Mouse (Mus musculus) right cerebral cortex, adult 2 months (tissue): Measurements from ENCODE around the gene Egf.
"Not testable (repeated sequence)": the region's sequence is repeated elsewhere in the genome, so short reads cannot be mapped to it uniquely, and the experiment has no call there.

Experiments
- DNase-seq, 2 experiments: peaks; one replicate each; pipeline ENCODE4 v3.0.0; 2021 to 2022; ENCODE audit warnings: low spot score in 2 of 2

Egf gene

GRCm38 (mm10) chr3:129754650-129755604 is at the start of gene Egf:
TSS of gene Egf (minus strand) at chr3:129755316.
- peak; percentile 5 to 7 for DNase-seq

- no peak for DNase-seq
These were observed 48.6 kb upstream of the Egf start, which contains the start of gene Lrit3 for GRCm38 (mm10) chr3:129803765-129804164. TSS of gene Lrit3 (minus strand) at chr3:129804030.

GRCm38 (mm10) chr3:129799011-129799410 is 43.9 kb upstream of the Egf start:
- DNase-seq: no peak

GRCm38 (mm10) chr3:129798551-129798950 is 43.4 kb upstream of the Egf start:
- no peak for DNase-seq

GRCm38 (mm10) chr3:129797341-129797740 is 42.2 kb upstream of the Egf start:
- no peak for DNase-seq

GRCm38 (mm10) chr3:129793801-129794200 is 38.7 kb upstream of the Egf start:
- DNase-seq: no peak

- DNase-seq: no peak
These were observed 27.6 kb upstream of the Egf start for GRCm38 (mm10) chr3:129782746-129783145.

- DNase-seq: no peak
These were observed 26.3 kb upstream of the Egf start for GRCm38 (mm10) chr3:129781435-129781834.

- no peak for DNase-seq
These were observed 16.1 kb upstream of the Egf start for GRCm38 (mm10) chr3:129771210-129771609.

- DNase-seq: no peak
These were observed 12.1 kb upstream of the Egf start for GRCm38 (mm10) chr3:129766971-129767794.

GRCm38 (mm10) chr3:129766106-129766505 is 11.0 kb upstream of the Egf start:
- no peak for DNase-seq

- not testable (repeated sequence) for DNase-seq
These were observed 2.5 kb upstream of the Egf start for GRCm38 (mm10) chr3:129757599-129757998.

- DNase-seq: no peak
These were observed 10.3 kb downstream of the Egf start for GRCm38 (mm10) chr3:129744803-129745202.

- no peak for DNase-seq
These were observed 12.3 kb downstream of the Egf start for GRCm38 (mm10) chr3:129742781-129743180.

GRCm38 (mm10) chr3:129738291-129739183 is 16.6 kb downstream of the Egf start:
- DNase-seq: no peak

GRCm38 (mm10) chr3:129731636-129732035 is 23.5 kb downstream of the Egf start:
- DNase-seq: no peak

- DNase-seq: no peak
These were observed 24.7 kb downstream of the Egf start for GRCm38 (mm10) chr3:129730426-129730825.

GRCm38 (mm10) chr3:129729916-129730315 is 25.2 kb downstream of the Egf start:
- no peak for DNase-seq

GRCm38 (mm10) chr3:129725592-129725991 is 29.5 kb downstream of the Egf start:
- DNase-seq: no peak

- peak; percentile 93 to 97 for DNase-seq
These were observed 30.1 kb downstream of the Egf start for GRCm38 (mm10) chr3:129724961-129725501.

- DNase-seq: no peak
These were observed 30.6 kb downstream of the Egf start for GRCm38 (mm10) chr3:129724505-129724904.
